Mouse (Mus musculus) testis, adult 2 months (tissue): ENCODE data around the gene Dctn2. TPM values are rescaled to one million over a fixed set of nuclear protein-coding genes. Genes with fewer than 3 reads are reported as not detected.
A peak's percentile ranks its signal among the peaks of the same experiment; 100 is the strongest.

Experiments used
- H3K27ac ChIP-seq: fragments of 200-500 bp; 2 replicates; pipeline ENCODE4 v1.5.1; 2012; ENCODE audit warnings: low read depth, low read length; ENCODE audit not compliant: control insufficient read depth, insufficient read depth
- H3K27me3 ChIP-seq: fragments of 200-500 bp; 2 replicates; pipeline ENCODE4 v1.6.1; 2012; ENCODE audit warnings: mild to moderate bottlenecking, low read length, moderate library complexity; ENCODE audit not compliant: control insufficient read depth, insufficient read depth
- H3K36me3 ChIP-seq: fragments of 200-500 bp; 2 replicates; pipeline ENCODE4 v1.6.1; 2012; ENCODE audit warnings: mild to moderate bottlenecking, low read length; ENCODE audit not compliant: control insufficient read depth, insufficient read depth
- H3K4me1 ChIP-seq: fragments of 200-500 bp; 2 replicates; pipeline ENCODE4 v1.6.1; 2012; ENCODE audit warnings: low read length; ENCODE audit not compliant: control insufficient read depth, insufficient read depth
- H3K4me3 ChIP-seq: fragments of 200-500 bp; 2 replicates; pipeline ENCODE4 v1.5.1; 2012; ENCODE audit warnings: low read depth, mild to moderate bottlenecking, low read length, moderate library complexity, mixed read lengths; ENCODE audit not compliant: control insufficient read depth
- CTCF ChIP-seq: fragments of 200-500 bp; IDR thresholded peaks from 2 replicates; pipeline ENCODE4 v1.5.1; 2012; ENCODE audit warnings: low read depth, mild to moderate bottlenecking, inconsistent platforms, low read length, moderate library complexity; ENCODE audit not compliant: control insufficient read depth, insufficient read depth, insufficient replicate concordance
- POLR2A ChIP-seq: fragments of 200-500 bp; IDR thresholded peaks from 2 replicates; pipeline ENCODE4 v1.6.1; 2012; ENCODE audit warnings: low read depth, mild to moderate bottlenecking, inconsistent platforms, low read length, moderate library complexity; ENCODE audit not compliant: control insufficient read depth
- polyA plus RNA-seq: library from polyadenylated mRNA; depleted of rRNA; stranded (reverse); fragments of >200 nt; gene quantifications from 2 replicates; pipeline ENCODE4 v1.2.3, GENCODE M21; 2012; rRNA removed

Dctn2 gene
- polyA plus RNA-seq, result 391 and 429 TPM in 2 replicates

GRCm38 (mm10) chr10:127266112-127267091 is at the start of gene Dctn2:
TSS of gene Dctn2 (plus strand) at chr10:127266368.
- TF ChIP-seq POLR2A (peak; percentile 83), CTCF (no peak)
- H3K27me3 ChIP-seq, result no peaks in the 10 kb centered on the region; the same call in 1 of the 2 replicates
- peak within 1 kb of the TSS; percentile 67 for H3K27ac ChIP-seq
- H3K36me3 ChIP-seq, result peaks cover 1% of the 10 kb centered on the region; the same call in 1 of the 2 replicates
- H3K4me3 ChIP-seq, result peak within 1 kb of the TSS; percentile 91
- H3K4me1 ChIP-seq, result peaks cover 15% of the 10 kb centered on the region

GRCm38 (mm10) chr10:127216456-127216855 is 49.7 kb upstream of the Dctn2 start:
- no peaks in the 10 kb centered on the region for H3K36me3 ChIP-seq
- TF ChIP-seq POLR2A (no peak), CTCF (no peak)
- H3K27ac ChIP-seq, result no peak overlapping the region
- no peak overlapping the region for H3K4me3 ChIP-seq
- no peaks in the 10 kb centered on the region; the same call in 1 of the 2 replicates for H3K4me1 ChIP-seq
- H3K27me3 ChIP-seq, result no peaks in the 10 kb centered on the region

GRCm38 (mm10) chr10:127217177-127217576 is 49.0 kb upstream of the Dctn2 start:
- Histone ChIP-seq H3K36me3 (no peaks in the 10 kb centered on the region), H3K27me3 (no peaks in the 10 kb centered on the region), H3K4me3 (no peak overlapping the region), H3K4me1 (no peaks in the 10 kb centered on the region), H3K27ac (no peak overlapping the region)
- TF ChIP-seq POLR2A, result no peak
- no peak for TF ChIP-seq CTCF

- Histone ChIP-seq H3K27ac (no peak overlapping the region), H3K4me1 (no peaks in the 10 kb centered on the region), H3K36me3 (no peaks in the 10 kb centered on the region), H3K4me3 (no peak overlapping the region), H3K27me3 (no peaks in the 10 kb centered on the region)
- TF ChIP-seq POLR2A, result no peak
- TF ChIP-seq CTCF, result no peak
These were observed 47.8 kb upstream of the Dctn2 start for GRCm38 (mm10) chr10:127218339-127218738.

GRCm38 (mm10) chr10:127225213-127225612 is 41.0 kb upstream of the Dctn2 start:
- Histone ChIP-seq H3K27me3 (no peaks in the 10 kb centered on the region), H3K4me1 (peaks cover 5% of the 10 kb centered on the region), H3K36me3 (no peaks in the 10 kb centered on the region), H3K27ac (no peak overlapping the region), H3K4me3 (no peak overlapping the region)
- TF ChIP-seq CTCF (no peak), POLR2A (no peak)

- no peaks in the 10 kb centered on the region for H3K27me3 ChIP-seq
- H3K4me3 ChIP-seq, result no peak overlapping the region
- H3K4me1 ChIP-seq, result peaks cover 5% of the 10 kb centered on the region
- H3K36me3 ChIP-seq, result no peaks in the 10 kb centered on the region
- H3K27ac ChIP-seq, result no peak overlapping the region
- TF ChIP-seq POLR2A (no peak), CTCF (no peak)
These were observed 40.4 kb upstream of the Dctn2 start for GRCm38 (mm10) chr10:127225732-127226131.

- Histone ChIP-seq H3K27ac (no peak overlapping the region), H3K27me3 (no peaks in the 10 kb centered on the region), H3K4me1 (peaks cover 5% of the 10 kb centered on the region), H3K36me3 (no peaks in the 10 kb centered on the region), H3K4me3 (no peak overlapping the region)
- TF ChIP-seq CTCF (peak; percentile 19; the same call in 1 of the 2 replicates), POLR2A (no peak)
These were observed 39.8 kb upstream of the Dctn2 start for GRCm38 (mm10) chr10:127226318-127226895.
